Mouse (Mus musculus): ENCODE measurements around the gene Cactin. TPM values are rescaled to one million over a fixed set of nuclear protein-coding genes. Genes with fewer than 3 reads are reported as not detected.
A peak's percentile ranks its signal among the peaks of the same experiment; 100 is the strongest.

Cactin gene
- polyA plus RNA-seq, 1 experiment from 2014 or later: 30.5 TPM

DNA sequence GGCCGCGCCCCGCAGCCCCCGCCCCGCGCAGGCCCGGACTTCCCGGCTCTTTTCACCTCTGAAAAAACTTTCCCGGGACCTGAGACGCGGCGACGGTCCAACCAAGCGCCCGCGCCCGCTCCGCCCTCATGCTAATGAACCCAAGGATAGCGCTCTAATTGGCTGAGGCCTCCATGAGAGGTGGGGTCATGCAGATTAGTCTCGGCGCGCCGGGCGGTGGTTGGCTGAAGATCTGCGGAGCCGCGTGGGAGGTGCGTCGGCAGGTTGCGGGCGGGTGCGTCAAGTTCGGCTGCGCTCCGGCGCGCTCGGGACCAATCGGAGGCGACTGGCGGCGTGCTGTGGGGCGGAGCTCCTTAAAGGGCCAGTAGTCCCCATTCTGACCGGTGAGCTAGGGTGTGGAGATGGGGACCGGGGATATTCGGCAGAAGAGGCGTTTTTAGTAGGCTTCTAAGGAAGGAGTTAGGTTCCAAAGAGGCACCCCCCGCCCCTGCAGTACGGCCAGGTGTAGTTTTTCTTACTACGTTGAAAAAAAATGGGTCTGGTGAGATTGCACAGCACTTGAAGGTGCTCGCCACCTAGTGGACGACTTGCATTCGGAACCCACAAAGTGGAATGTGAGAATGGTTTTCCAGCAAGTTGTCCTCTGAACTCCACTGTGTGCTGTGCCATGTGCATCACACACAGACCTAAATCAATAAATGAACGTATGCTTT, 29.6 kb downstream of the Cactin start, which contains the start of gene Hmg20b:
TSS of gene Hmg20b (minus strand) at position 130 of the 713 bp plus-strand sequence.
- H3K9ac ChIP-seq (replicated peaks; ENCODE audit: low read length): peak within 1 kb of the TSS; percentile 87
- peaks cover 6% of the 10 kb centered on the region for H3K4me1 ChIP-seq (ENCODE audit: control insufficient read depth, insufficient read depth, low read length)
- H3K4me2 ChIP-seq (ENCODE audit: low read depth, low read length): peak within 1 kb of the TSS; percentile 40
- H3K4me3 ChIP-seq (ENCODE audit: low read depth, low read length): peak within 1 kb of the TSS; percentile 87
- under 1% methylated on average over 53 of the region's 54 CpGs for WGBS
- no peak within 1 kb of the TSS for H3K27ac ChIP-seq (replicated peaks; ENCODE audit: low read depth, low read length)
- H3K9me3 ChIP-seq (replicated peaks; ENCODE audit: control insufficient read depth, low read length): no peaks in the 10 kb centered on the region
- DNase-seq (ENCODE audit: low spot score) (peak; percentile 99), ATAC-seq (replicated peaks; ENCODE audit: insufficient number of reproducible peaks, low FRiP score, low TSS enrichment, low read depth) (peak; percentile 91)
- no peaks in the 10 kb centered on the region for H3K27me3 ChIP-seq (ENCODE audit: control insufficient read depth, insufficient read depth, low read length)
- H3K36me3 ChIP-seq (replicated peaks; ENCODE audit: control insufficient read depth, insufficient read depth, low read depth, low read length): no peaks in the 10 kb centered on the region; the same call in none of the 2 replicates

DNA sequence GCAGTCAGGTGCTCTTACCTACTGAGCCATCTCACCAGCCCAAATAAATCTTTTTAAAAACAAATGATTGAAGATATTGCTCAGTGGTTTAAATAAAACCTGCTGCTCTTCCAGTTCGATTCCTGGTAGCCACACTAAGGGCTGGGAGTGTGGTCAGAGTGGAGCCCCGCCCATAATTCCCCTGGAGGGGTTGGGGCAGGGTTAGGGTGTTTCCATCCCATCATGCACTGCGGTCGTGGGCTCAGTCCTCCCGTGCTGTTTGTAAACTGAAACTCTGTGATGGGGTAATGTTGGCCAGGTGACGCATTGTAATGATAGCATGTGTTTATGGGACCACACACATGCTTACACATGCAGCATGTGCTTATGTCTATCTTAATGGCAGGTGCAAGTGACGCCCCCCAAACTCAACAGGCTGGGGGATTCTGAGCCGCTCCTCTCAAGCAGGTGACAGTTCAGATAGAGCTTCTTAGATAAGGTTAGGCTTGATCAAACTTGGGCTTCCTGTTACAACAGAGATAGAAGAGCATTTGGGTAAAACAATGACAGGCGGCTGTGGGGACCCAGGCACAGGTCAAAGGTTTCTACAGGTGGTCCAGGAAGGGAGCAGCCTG, 30.9 kb downstream of the Cactin start:
- Histone ChIP-seq H3K9ac (replicated peaks; ENCODE audit: low read length) (no peak overlapping the region), H3K27ac (replicated peaks; ENCODE audit: low read depth, low read length) (no peak overlapping the region), H3K27me3 (ENCODE audit: control insufficient read depth, insufficient read depth, low read length) (no peaks in the 10 kb centered on the region), H3K4me2 (ENCODE audit: low read depth, low read length) (no peak overlapping the region), H3K36me3 (replicated peaks; ENCODE audit: control insufficient read depth, insufficient read depth, low read depth, low read length) (no peaks in the 10 kb centered on the region; the same call in 1 of the 2 replicates), H3K9me3 (replicated peaks; ENCODE audit: control insufficient read depth, low read length) (no peaks in the 10 kb centered on the region), H3K4me3 (ENCODE audit: low read depth, low read length) (no peak overlapping the region), H3K4me1 (ENCODE audit: control insufficient read depth, insufficient read depth, low read length) (peaks cover 6% of the 10 kb centered on the region)
- no peak for DNase-seq (ENCODE audit: low spot score)
- 21% methylated on average over 9 of the region's 9 CpGs for WGBS
- ATAC-seq (replicated peaks; ENCODE audit: insufficient number of reproducible peaks, low FRiP score, low TSS enrichment, low read depth): no peak

- H3K9ac ChIP-seq (replicated peaks; ENCODE audit: low read length): no peak overlapping the region
- no peaks in the 10 kb centered on the region; the same call in 1 of the 2 replicates for H3K4me1 ChIP-seq (ENCODE audit: control insufficient read depth, insufficient read depth, low read length)
- H3K27ac ChIP-seq (replicated peaks; ENCODE audit: low read depth, low read length): no peak overlapping the region
- no peaks in the 10 kb centered on the region for H3K36me3 ChIP-seq (replicated peaks; ENCODE audit: control insufficient read depth, insufficient read depth, low read depth, low read length)
- 55% methylated on average over 9 of the region's 9 CpGs for WGBS
- DNase-seq (ENCODE audit: low spot score): no peak
- H3K4me3 ChIP-seq (ENCODE audit: low read depth, low read length): no peak overlapping the region
- H3K4me2 ChIP-seq (ENCODE audit: low read depth, low read length): no peak overlapping the region
- no peak for ATAC-seq (replicated peaks; ENCODE audit: insufficient number of reproducible peaks, low FRiP score, low TSS enrichment, low read depth)
- no peaks in the 10 kb centered on the region for H3K9me3 ChIP-seq (replicated peaks; ENCODE audit: control insufficient read depth, low read length)
- H3K27me3 ChIP-seq (ENCODE audit: control insufficient read depth, insufficient read depth, low read length): no peaks in the 10 kb centered on the region
These were observed 34.0 kb downstream of the Cactin start for GRCm38 (mm10) chr10:81354738-81355477.

- ATAC-seq (replicated peaks; ENCODE audit: insufficient number of reproducible peaks, low FRiP score, low TSS enrichment, low read depth): no peak
- DNase-seq (ENCODE audit: low spot score): no peak
- WGBS: 88% methylated on average over 4 of the region's 4 CpGs
- no peaks in the 10 kb centered on the region for H3K27me3 ChIP-seq (ENCODE audit: control insufficient read depth, insufficient read depth, low read length)
- H3K9ac ChIP-seq (replicated peaks; ENCODE audit: low read length): no peak overlapping the region
- H3K9me3 ChIP-seq (replicated peaks; ENCODE audit: control insufficient read depth, low read length): no peaks in the 10 kb centered on the region
- no peaks in the 10 kb centered on the region for H3K36me3 ChIP-seq (replicated peaks; ENCODE audit: control insufficient read depth, insufficient read depth, low read depth, low read length)
- H3K4me3 ChIP-seq (ENCODE audit: low read depth, low read length): no peak overlapping the region
- H3K4me2 ChIP-seq (ENCODE audit: low read depth, low read length): no peak overlapping the region
- no peaks in the 10 kb centered on the region; the same call in 1 of the 2 replicates for H3K4me1 ChIP-seq (ENCODE audit: control insufficient read depth, insufficient read depth, low read length)
- H3K27ac ChIP-seq (replicated peaks; ENCODE audit: low read depth, low read length): no peak overlapping the region
These were observed 34.6 kb downstream of the Cactin start for GRCm38 (mm10) chr10:81355533-81355932.

DNA sequence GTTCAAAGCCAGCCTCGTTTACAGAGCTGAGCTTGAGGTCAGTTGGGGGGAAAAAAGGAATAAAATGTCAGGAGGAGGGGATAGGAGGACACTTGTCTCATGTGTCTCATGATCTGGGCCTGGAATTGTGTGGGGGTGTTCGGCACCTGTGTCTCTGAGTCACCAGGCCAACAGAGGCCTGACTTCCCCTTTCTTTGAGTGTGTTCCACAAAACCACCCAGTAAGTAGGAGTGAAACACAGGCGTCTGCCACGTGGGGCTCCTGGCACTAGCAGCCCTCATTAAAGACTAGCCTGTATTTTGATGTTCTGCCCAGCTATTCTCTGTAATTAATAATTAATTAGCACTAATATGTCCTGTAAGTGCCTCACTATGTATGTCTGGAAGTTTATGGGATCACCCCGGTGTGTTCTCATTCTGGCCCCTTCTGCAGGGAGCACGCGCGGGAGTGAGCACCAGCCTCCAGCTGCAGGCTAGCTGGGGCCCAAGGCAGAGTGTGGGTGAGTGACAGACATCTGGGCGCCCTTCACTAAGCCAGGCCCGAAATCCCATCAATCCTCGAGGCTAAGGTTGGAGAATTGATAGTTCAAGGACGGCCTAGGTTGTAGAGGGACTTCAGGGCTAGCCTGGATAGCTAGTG, 35.6 kb downstream of the Cactin start:
- Histone ChIP-seq H3K9ac (replicated peaks; ENCODE audit: low read length) (no peak overlapping the region), H3K9me3 (replicated peaks; ENCODE audit: control insufficient read depth, low read length) (no peaks in the 10 kb centered on the region), H3K4me3 (ENCODE audit: low read depth, low read length) (no peak overlapping the region), H3K4me2 (ENCODE audit: low read depth, low read length) (no peak overlapping the region), H3K4me1 (ENCODE audit: control insufficient read depth, insufficient read depth, low read length) (no peaks in the 10 kb centered on the region; the same call in 1 of the 2 replicates), H3K27me3 (ENCODE audit: control insufficient read depth, insufficient read depth, low read length) (no peaks in the 10 kb centered on the region), H3K36me3 (replicated peaks; ENCODE audit: control insufficient read depth, insufficient read depth, low read depth, low read length) (no peaks in the 10 kb centered on the region), H3K27ac (replicated peaks; ENCODE audit: low read depth, low read length) (no peak overlapping the region)
- ATAC-seq (replicated peaks; ENCODE audit: insufficient number of reproducible peaks, low FRiP score, low TSS enrichment, low read depth): no peak
- 54% methylated on average over 12 of the region's 12 CpGs for WGBS
- no peak for DNase-seq (ENCODE audit: low spot score)

DNA sequence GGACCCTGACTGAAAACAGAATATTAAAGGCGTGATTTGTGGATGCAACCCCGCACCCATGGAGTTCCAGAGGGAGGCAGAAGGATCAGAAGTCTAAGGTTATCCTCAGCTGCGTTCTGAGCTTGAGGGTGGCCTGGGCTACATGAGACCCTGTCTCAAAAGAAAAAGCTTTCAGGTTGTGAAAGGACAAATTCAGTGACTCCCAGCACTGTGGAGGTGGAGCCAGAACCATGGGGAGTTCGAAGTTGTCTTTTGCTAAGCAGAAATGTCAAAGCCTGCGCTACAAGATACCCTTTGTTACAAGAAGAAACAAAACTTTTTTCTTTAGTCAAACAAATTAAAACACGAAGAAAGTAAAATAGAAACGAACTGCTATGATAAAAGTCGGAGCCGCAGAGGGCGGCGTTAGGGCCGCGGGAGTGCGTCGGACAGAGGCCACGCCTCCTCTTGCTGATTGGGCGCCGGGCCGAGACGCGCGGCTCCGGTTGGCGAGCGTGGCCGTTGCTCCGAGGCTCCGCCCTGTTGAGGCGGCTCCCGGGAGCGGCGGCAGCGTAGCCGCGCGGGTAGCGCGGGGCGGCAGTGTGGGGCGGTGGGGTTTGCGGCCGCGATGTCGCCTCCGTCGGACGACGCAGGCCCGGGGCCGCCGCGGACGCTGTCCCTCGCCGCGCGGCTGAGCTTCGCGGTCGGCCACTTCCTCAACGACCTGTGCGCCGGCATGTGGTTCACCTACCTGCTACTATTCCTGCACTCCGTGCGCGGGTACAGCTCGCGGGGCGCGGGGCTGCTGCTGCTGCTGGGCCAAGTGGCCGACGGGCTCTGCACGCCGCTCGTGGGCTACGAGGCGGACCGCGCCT, 36.3 kb downstream of the Cactin start, which contains the start of gene Mfsd12:
TSS of gene Mfsd12 (plus strand) at position 501 of the 854 bp plus-strand sequence.
- H3K4me2 ChIP-seq (ENCODE audit: low read depth, low read length): peak within 1 kb of the TSS; percentile 97
- peak within 1 kb of the TSS; percentile 70 for H3K9ac ChIP-seq (replicated peaks; ENCODE audit: low read length)
- H3K36me3 ChIP-seq (replicated peaks; ENCODE audit: control insufficient read depth, insufficient read depth, low read depth, low read length): no peaks in the 10 kb centered on the region; the same call in 1 of the 2 replicates
- no peaks in the 10 kb centered on the region for H3K27me3 ChIP-seq (ENCODE audit: control insufficient read depth, insufficient read depth, low read length)
- H3K9me3 ChIP-seq (replicated peaks; ENCODE audit: control insufficient read depth, low read length): no peaks in the 10 kb centered on the region
- no peaks in the 10 kb centered on the region; the same call in 1 of the 2 replicates for H3K4me1 ChIP-seq (ENCODE audit: control insufficient read depth, insufficient read depth, low read length)
- no peak within 1 kb of the TSS for H3K27ac ChIP-seq (replicated peaks; ENCODE audit: low read depth, low read length)
- 2% methylated on average over 61 of the region's 79 CpGs for WGBS
- ATAC-seq (replicated peaks; ENCODE audit: insufficient number of reproducible peaks, low FRiP score, low TSS enrichment, low read depth) (peak; percentile 70), DNase-seq (ENCODE audit: low spot score) (peak; percentile 92)
- peak within 1 kb of the TSS; percentile 67 for H3K4me3 ChIP-seq (ENCODE audit: low read depth, low read length)

DNA sequence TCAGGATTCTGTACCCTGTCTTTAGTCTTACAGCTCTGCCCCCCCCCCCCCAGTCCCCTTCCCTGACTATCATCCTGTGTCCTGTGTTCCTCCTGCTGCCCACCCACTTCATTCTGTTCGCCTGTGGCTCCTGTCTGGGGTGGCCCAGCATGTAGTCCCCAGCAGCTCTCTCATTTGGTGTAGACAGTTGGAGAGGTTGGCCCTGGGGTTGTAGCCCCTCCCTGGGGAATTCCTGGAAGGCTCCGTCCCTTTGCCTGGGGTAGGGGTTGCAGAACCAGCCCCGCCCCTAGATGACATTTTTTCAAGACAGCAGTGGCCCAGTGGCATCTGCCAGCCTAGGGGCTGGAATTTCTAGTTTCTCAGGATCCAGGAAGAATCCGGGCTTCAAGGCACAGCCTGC, 37.3 kb downstream of the Cactin start:
- WGBS: 28% methylated on average over 4 of the region's 4 CpGs
- H3K27ac ChIP-seq (replicated peaks; ENCODE audit: low read depth, low read length): no peak overlapping the region

More for the DNA sequence above, 37.3 kb downstream of the Cactin start:
- H3K9ac ChIP-seq (replicated peaks; ENCODE audit: low read length): peak overlapping the region; percentile 70
- H3K4me1 ChIP-seq (ENCODE audit: control insufficient read depth, insufficient read depth, low read length): no peaks in the 10 kb centered on the region; the same call in 1 of the 2 replicates
- H3K4me3 ChIP-seq (ENCODE audit: low read depth, low read length): peak overlapping the region; percentile 67
- DNase-seq (ENCODE audit: low spot score) (no peak), ATAC-seq (replicated peaks; ENCODE audit: insufficient number of reproducible peaks, low FRiP score, low TSS enrichment, low read depth) (no peak)
- H3K9me3 ChIP-seq (replicated peaks; ENCODE audit: control insufficient read depth, low read length): no peaks in the 10 kb centered on the region
- H3K4me2 ChIP-seq (ENCODE audit: low read depth, low read length): peak overlapping the region; percentile 97
- no peaks in the 10 kb centered on the region; the same call in 1 of the 2 replicates for H3K36me3 ChIP-seq (replicated peaks; ENCODE audit: control insufficient read depth, insufficient read depth, low read depth, low read length)
- peaks cover 4% of the 10 kb centered on the region for H3K27me3 ChIP-seq (ENCODE audit: control insufficient read depth, insufficient read depth, low read length)

Data from embryonic facial prominence, embryonic 11.5 days (tissue).